Comparison of ENCODE assay signal across 21 mouse cellular contexts in genomic region chr11:115223877-115224276, GRCm38 (mm10). TPM values are rescaled to one million over a fixed set of nuclear protein-coding genes. Genes with fewer than 3 reads are reported as not detected.
DNase-seq lines count a peak whose midpoint lies in the region; ATAC-seq and TF ChIP-seq lines count a peak whose summit lies in the region.
"Had no signal": no experiment of that assay in that cellular context is flagged by ENCODE, and none has a peak within 500 bp of the region (broad histone marks: within the 10 kb centered on the region; RNA-seq: fewer than 3 reads in every experiment).

No protein-coding gene starts in this region.

- H3K4me1 ChIP-seq in heart, embryonic 10.5 days, result peaks cover 92% of the 10 kb centered on the region

- H3K36me3 ChIP-seq in heart, embryonic 10.5 days, result no peaks in the 10 kb centered on the region
- H3K36me3 ChIP-seq: limb, embryonic 12.5 days had no signal

- WGBS in heart, embryonic 10.5 days, result 21% methylated on average over 6 of the region's 6 CpGs

- H3K4me3 ChIP-seq in heart, embryonic 10.5 days, result peak overlapping the region; percentile 23; the same call in 1 of the 2 replicates
- H3K4me3 ChIP-seq in layer of hippocampus, adult 2 months, result no peak overlapping the region
- H3K4me3 ChIP-seq: limb, embryonic 12.5 days had no signal

- DNase-seq in heart, embryonic 10.5 days (ENCODE audit: low spot score), result no peak
- DNase-seq in heart, postnatal 10 days, result no peak
- DNase-seq in layer of hippocampus, adult 2 months (ENCODE audit: low spot score in 2 of 2), result no peak
- no peak for DNase-seq in layer of hippocampus, postnatal 25 days (ENCODE audit: extremely low spot score in 1 of 2, low spot score in 1 of 2)
- peak; percentile 59 for DNase-seq in adrenal gland, postnatal 10 days
- DNase-seq in embryo, embryonic 9.5 days (ENCODE audit: extremely low spot score), result no peak
- DNase-seq: B cell, adult 2 months; cerebellum, adult 9-10 months; heart, postnatal 36 days; kidney, adult 11 months; lung, postnatal 10 days; right cerebral cortex, postnatal 14 days; thymus, postnatal 14 days had no signal

- no peaks in the 10 kb centered on the region for H3K9me3 ChIP-seq in heart, embryonic 10.5 days
- H3K9me3 ChIP-seq: limb, embryonic 12.5 days had no signal

- ATAC-seq in granulocyte monocyte progenitor cell, adult 5-6 weeks (replicated peaks; ENCODE audit: poor library complexity, severe bottlenecking), result peak; percentile 18
- ATAC-seq in cerebellum, adult (ENCODE audit: insufficient number of reproducible peaks, low FRiP score, low TSS enrichment), result no peak
- ATAC-seq: forebrain, embryonic 14.5 days; hindbrain, embryonic 16.5 days had no signal

- peaks cover 5% of the 10 kb centered on the region; the same call in 1 of the 2 replicates for H3K27me3 ChIP-seq in heart, embryonic 10.5 days (ENCODE audit: insufficient read depth, poor library complexity, severe bottlenecking)

- no peak for TF ChIP-seq CTCF in layer of hippocampus, adult 2 months (conservative IDR thresholded peaks at IDR 0.05)

- intact Hi-C loops in heart, postnatal 10 days (cut with DNase I), result loop anchor here (5.0 kb wide), 1 partner anchor 48 kb away; no protein-coding TSS in a partner anchor

- peak overlapping the region; percentile 82 for H3K27ac ChIP-seq in heart, embryonic 10.5 days
- H3K27ac ChIP-seq in layer of hippocampus, adult 2 months, result peak overlapping the region; percentile 87
- H3K27ac ChIP-seq: kidney, postnatal 0 days; limb, embryonic 12.5 days; liver, embryonic 14.5 days had no signal

RNA-seq across cellular contexts. Expression of gene Nat9, which starts 36.2 kb away (rescaled TPM):
- polyA plus RNA-seq in heart, embryonic 10.5 days (2016; fragmentation: Nextera tagmentation; extraction: Ambion mirVana), result 15.8 and 17.0 TPM in 2 replicates
- 10 to 100 TPM; 14.8 to 19.9 TPM for total RNA-seq in heart, postnatal 10 days (2021)
- 10 to 100 TPM; 20.5 to 20.6 TPM for total RNA-seq in layer of hippocampus, adult 2 months (2021)
- 10 to 100 TPM; 16.6 to 21.3 TPM for total RNA-seq in layer of hippocampus, postnatal 25 days (2021)
- 10 to 100 TPM; 27.4 to 28.4 TPM for total RNA-seq in adrenal gland, postnatal 10 days (2021)
- total RNA-seq in granulocyte monocyte progenitor cell, adult 5-6 weeks (2014; fragmentation: Nextera tagmentation), result 27.1 and 27.5 TPM in 2 replicates
- 21.3 and 28.0 TPM in 2 replicates for total RNA-seq in granulocyte monocyte progenitor cell, adult 5-6 weeks (2017)

RNA-seq across cellular contexts. Expression of gene Tmem104, which starts 36.6 kb away (rescaled TPM):
- 9.6 TPM in 2 replicates for polyA plus RNA-seq in heart, embryonic 10.5 days (2016; fragmentation: Nextera tagmentation; extraction: Ambion mirVana)
- 10 to 100 TPM; 10.9 TPM for total RNA-seq in heart, postnatal 10 days (2021)
- total RNA-seq in layer of hippocampus, adult 2 months (2021), result 10 to 100 TPM; 18.1 to 20.1 TPM
- total RNA-seq in layer of hippocampus, postnatal 25 days (2021), result 10 to 100 TPM; 19.0 to 19.4 TPM
- 10 to 100 TPM in 1 of 2 experiments, 1 to 10 TPM in 1; 9.5 to 15.7 TPM for total RNA-seq in adrenal gland, postnatal 10 days (2021)
- total RNA-seq in granulocyte monocyte progenitor cell, adult 5-6 weeks (2014; fragmentation: Nextera tagmentation), result 11.5 and 12.8 TPM in 2 replicates
- 2.4 and 3.6 TPM in 2 replicates for total RNA-seq in granulocyte monocyte progenitor cell, adult 5-6 weeks (2017)

RNA-seq across cellular contexts. Expression of gene Grin2c, which starts 43.2 kb away (rescaled TPM):
- polyA plus RNA-seq in heart, embryonic 10.5 days (2016; fragmentation: Nextera tagmentation; extraction: Ambion mirVana), result 0.23 and 0.65 TPM in 2 replicates
- not detected for total RNA-seq in heart, postnatal 10 days (2021)
- 10 to 100 TPM; 47.4 to 47.5 TPM for total RNA-seq in layer of hippocampus, adult 2 months (2021)
- 10 to 100 TPM; 47.3 to 47.4 TPM for total RNA-seq in layer of hippocampus, postnatal 25 days (2021)
- total RNA-seq in adrenal gland, postnatal 10 days (2021), result under 1 TPM; 0.61 to 0.75 TPM
- not detected in 2 replicates for total RNA-seq in granulocyte monocyte progenitor cell, adult 5-6 weeks (2014; fragmentation: Nextera tagmentation)
- total RNA-seq in granulocyte monocyte progenitor cell, adult 5-6 weeks (2017), result not detected in 2 replicates
- polyA plus RNA-seq: kidney, postnatal 0 days; stomach, embryonic 16.5 days had no signal

RNA-seq across cellular contexts. Expression of gene Fdxr, which starts 53.0 kb away (rescaled TPM):
- 14.3 and 16.5 TPM in 2 replicates for polyA plus RNA-seq in heart, embryonic 10.5 days (2016; fragmentation: Nextera tagmentation; extraction: Ambion mirVana)
- total RNA-seq in heart, postnatal 10 days (2021), result 1 to 10 TPM; 7.7 to 9.1 TPM
- 10 to 100 TPM; 22.4 to 22.5 TPM for total RNA-seq in layer of hippocampus, adult 2 months (2021)
- total RNA-seq in layer of hippocampus, postnatal 25 days (2021), result 10 to 100 TPM; 18.6 to 21.2 TPM
- total RNA-seq in adrenal gland, postnatal 10 days (2021), result 100 to 1,000 TPM; 368 to 383 TPM
- 23.9 and 26.4 TPM in 2 replicates for total RNA-seq in granulocyte monocyte progenitor cell, adult 5-6 weeks (2014; fragmentation: Nextera tagmentation)
- 9.7 and 14.2 TPM in 2 replicates for total RNA-seq in granulocyte monocyte progenitor cell, adult 5-6 weeks (2017)

Comparison
In these comparisons a context has a peak if more than half of its experiments do, and no peak if none do; other contexts are left out.
1. RNA of gene Grin2c, which starts 43.2 kb away (total RNA-seq): 47.4 to 47.5 TPM in layer of hippocampus, adult 2 months and 47.3 to 47.4 TPM in layer of hippocampus, postnatal 25 days; 0.61 to 0.75 TPM in adrenal gland, postnatal 10 days, not detected in heart, postnatal 10 days and not detected in granulocyte monocyte progenitor cell, adult 5-6 weeks; every median in the first group is over 10 times any median in the second.